Mouse (Mus musculus) embryo, embryonic 11 days (tissue): ENCODE data around the gene Olfr802.

Source experiments
- DNase-seq: peaks from one replicate; pipeline ENCODE4 v3.0.0-alpha.2; 2015

The Olfr802 gene

DNA sequence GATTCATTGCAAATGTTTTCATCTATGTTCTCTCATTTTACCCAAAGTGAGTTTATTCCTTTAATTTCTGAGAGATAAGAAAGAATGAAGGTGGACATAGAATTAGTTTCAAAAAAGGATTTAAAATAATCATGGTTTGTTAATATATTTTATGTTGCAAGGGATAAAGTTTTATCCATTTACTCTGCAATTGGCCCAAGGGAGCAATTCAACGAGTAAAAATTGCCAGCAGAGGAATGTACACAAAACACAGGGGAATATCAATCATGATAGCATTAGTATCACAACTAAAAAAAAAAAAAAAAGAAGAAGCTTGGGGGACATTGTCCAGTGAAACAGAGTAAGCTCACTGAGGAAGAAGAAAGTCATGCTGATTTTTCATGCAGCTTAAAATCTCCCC lies at the start of gene Olfr802:
Gene Olfr802, minus strand, starts transcription at position 101 of the 400 bp plus-strand sequence.
- no peak for DNase-seq

DNA sequence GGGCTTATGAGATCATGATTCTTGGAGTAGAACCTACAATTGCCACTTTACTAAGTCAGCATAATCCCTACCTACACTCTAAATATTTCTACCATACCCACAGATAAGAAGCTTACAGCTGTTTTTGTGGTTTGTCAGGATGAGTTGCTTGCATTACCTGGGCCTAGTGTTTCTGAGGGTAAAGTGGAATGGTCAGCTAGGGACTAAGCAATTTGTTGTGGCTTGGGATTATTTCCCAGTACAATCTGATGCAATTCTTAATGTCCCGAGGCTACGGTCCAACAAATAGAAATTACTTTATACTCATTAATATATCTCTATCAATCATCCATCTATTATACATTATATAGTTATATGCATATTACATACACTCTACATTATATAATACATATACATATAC lies 41.3 kb upstream of the Olfr802 start, which contains the start of gene Olfr805:
Gene Olfr805, minus strand, starts transcription at position 101 of the 400 bp plus-strand sequence.
- DNase-seq = no peak

DNA sequence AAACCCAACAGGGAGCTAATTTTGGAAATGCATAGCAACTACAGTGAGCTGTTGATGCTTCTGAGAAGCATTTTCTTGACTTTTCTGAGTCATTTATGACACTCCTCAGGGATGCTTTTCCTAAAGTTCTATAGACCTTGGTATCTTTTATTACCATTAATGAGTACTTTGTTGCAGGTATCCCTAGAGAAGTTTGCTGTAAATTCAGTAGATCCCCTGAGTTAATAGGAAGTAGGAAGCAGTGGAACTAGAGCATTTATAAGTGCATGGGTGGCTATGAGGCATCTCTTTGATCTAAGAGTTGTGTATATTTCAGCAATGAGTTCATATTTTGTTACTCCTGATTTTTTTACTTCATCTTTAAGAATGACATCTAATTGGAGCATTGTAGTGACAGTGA lies 14.9 kb upstream of the Olfr802 start, which contains the start of gene Olfr804:
Gene Olfr804, plus strand, starts transcription at position 301 of the 400 bp plus-strand sequence.
- DNase-seq = no peak

DNA sequence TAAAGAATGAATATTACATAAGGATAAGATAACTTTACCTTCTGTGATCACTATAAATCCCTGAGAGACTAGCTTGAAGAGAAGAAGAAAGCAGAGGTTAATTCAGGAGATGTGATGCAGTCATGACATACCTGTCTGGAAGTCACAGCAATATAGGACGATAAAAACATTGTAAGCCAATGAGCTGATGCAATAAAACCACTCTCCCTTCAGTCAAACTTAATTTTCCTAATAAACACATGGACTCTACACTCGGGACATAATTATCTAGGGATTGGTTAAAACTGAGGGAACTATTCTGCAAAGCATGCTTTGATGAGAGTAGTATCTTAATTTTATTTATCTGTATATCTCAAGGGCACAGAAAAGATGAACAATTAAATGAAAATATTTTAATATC lies 6.2 kb upstream of the Olfr802 start, which contains the start of gene Olfr803:
Gene Olfr803, minus strand, starts transcription at position 101 of the 400 bp plus-strand sequence.
- DNase-seq = no peak

DNA sequence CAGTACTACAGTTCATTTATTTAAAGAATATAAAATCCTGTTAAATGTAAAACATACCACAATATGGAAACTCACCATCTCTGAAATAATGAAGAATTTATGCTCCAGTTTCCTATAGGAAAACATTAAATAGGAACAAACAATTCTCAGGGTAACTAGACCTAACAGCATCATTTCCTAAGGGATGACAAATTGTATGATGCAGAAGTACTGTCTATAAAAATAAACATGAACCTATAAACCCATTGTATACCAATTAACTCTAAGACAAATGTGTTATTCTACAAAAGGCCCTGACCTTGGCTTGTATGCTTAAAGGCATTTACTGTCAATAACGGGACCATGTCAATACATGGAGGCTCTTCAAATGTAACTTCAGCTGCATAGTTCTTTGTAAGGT lies 14.2 kb downstream of the Olfr802 start, which contains the start of gene Olfr801:
Gene Olfr801, minus strand, starts transcription at position 101 of the 400 bp plus-strand sequence.
- no peak for DNase-seq

DNA sequence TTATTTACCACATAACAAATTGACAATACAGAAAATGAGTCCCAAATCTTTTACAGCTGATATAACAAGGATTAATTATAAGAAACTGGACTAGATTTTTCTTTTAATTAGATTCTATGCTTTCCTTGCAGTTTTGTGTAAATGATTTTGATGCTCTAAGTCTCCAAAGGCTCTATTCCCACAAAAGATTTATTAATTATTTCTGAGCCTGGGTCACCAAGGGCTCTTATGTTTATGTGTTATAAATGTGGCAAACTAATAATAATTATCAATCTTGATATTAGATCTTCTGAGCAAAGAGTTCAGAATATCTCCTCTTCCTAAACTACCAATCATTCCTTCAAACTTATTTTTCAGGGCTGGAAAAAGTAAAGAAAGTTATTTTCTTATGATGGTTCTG lies 30.6 kb downstream of the Olfr802 start, which contains the start of gene Olfr800:
Gene Olfr800, plus strand, starts transcription at position 301 of the 400 bp plus-strand sequence.
- no peak for DNase-seq

DNA sequence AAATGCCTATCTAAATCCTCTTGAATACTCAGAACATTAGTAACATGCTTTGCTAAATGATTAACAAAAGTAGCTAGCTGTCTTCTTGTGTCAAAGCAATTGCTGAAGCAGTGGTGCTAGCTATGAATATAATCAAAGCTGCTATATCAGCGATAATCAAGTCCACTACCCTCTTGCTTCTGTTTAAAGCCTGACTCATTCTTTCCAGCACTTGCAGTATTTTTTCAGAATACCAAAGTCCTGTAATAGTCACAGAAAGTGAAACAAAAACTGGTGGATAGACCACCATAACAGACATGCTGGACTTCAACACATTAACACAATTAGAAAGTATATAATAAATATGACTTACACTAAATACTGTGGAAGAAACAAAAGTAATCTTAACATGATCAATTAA lies 36.2 kb downstream of the Olfr802 start:
- no peak for DNase-seq

DNA sequence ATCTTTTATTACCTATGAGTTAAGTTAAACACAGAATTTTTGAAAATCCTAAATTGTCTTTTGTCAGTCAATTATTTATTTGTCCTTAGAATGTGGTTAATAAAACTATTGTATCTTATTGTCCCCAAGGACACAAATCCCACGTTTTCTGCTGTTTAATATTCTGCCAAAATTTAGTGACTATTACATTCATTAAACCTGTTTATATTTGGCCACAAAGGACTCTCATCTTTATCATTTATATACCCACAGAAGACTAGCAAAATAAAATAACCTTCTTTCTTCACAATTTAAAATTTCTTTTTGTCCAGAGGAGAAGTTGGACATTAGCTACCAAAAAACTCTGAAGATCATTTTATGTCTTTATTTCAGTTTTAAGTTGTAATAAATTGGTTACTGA lies 50.8 kb downstream of the Olfr802 start, which contains the start of gene Olfr799:
Gene Olfr799, plus strand, starts transcription at position 301 of the 400 bp plus-strand sequence.
- no peak for DNase-seq

DNA sequence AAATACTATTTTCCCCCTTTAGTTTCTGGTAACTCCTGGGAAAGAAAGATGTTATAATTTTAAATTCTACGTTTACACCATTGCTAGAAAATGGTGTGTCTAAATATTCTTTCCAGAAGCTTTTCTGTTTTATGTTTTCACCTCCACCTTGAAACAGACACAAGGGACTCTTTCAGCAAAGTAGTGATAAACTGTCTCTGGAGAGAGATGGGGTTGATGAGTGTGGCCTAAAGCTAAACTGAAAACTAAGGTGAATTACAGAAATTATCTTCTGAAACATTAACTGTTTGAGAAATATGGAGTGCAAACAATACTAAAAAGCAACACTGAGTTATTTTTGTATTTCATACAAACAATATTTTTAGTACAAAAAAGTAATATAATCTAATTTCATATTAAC lies 60.1 kb downstream of the Olfr802 start, which contains the start of gene Olfr798:
Gene Olfr798, minus strand, starts transcription at position 101 of the 400 bp plus-strand sequence.
- DNase-seq = no peak
